Mouse (Mus musculus) liver, adult 2 months (tissue): ENCODE measurements around the gene Klf15.

Experiments used
- CTCF ChIP-seq: fragments of 200-500 bp; IDR thresholded peaks from 2 replicates; pipeline ENCODE4 v1.5.1; 2011; ENCODE audit warnings: low read depth, low read length, control low read depth
- POLR2A ChIP-seq: fragments of 200-500 bp; IDR thresholded peaks from 2 replicates; pipeline ENCODE4 v1.6.1; 2011; ENCODE audit warnings: low read length, control low read depth; ENCODE audit not compliant: insufficient read depth; ENCODE audit errors: extremely low read depth

DNA sequence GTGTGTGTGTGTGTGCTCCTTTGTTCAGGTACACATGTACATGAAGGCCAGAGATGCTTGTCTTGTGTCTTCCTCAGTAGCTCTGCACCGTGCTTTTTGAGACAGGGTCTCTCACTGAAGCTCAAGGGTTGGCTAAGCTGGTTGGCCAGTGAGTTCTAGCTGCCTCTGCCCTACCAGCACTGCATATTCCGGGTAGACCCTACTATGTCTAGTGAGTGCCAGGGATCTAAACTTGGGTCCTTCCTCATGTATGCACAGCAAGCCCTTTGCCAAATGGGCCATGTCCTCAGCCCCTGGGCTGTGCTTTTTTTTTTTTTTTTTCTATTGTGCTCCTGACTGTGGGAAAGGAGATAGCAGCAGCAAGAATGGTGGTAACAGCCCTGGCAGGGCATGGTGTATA lies 7.9 kb downstream of the Klf15 start:
- TF ChIP-seq CTCF (no peak), POLR2A (no peak)
